9 mouse cellular contexts compared by ENCODE assay signal in the genomic region with DNA sequence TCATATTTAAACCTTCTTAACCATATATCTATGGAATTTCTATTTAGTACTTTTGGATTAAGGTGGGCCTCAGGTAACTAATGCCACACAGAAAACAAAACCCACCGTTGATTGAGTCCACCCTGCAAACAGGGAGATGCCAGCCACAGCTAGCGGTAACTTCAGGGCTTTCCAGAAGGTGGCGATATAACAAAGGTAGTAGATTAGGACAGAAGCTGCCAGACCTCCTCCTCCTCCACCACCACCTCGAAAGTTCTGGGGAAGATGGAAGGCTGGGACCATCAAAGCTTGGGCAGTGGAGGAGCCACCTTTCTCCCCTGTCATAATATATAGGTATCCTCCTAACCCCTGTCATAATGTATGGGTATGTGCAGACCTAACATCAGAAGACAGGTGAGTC. TPM values are rescaled to one million over a fixed set of nuclear protein-coding genes. Genes with fewer than 3 reads are reported as not detected.
A peak's percentile ranks its signal among the peaks of the same experiment; 100 is the strongest.
DNase-seq lines count a peak whose midpoint lies in the region; ATAC-seq and TF ChIP-seq lines count a peak whose summit lies in the region.
"Had no signal": no experiment of that assay in that cellular context is flagged by ENCODE, and none has a peak within 500 bp of the region (broad histone marks: within the 10 kb centered on the region; RNA-seq: fewer than 3 reads in every experiment).

No protein-coding gene starts in this region.

- peaks cover 7% of the 10 kb centered on the region for H3K36me3 ChIP-seq in kidney, embryonic 14.5 days (ENCODE audit: control insufficient read depth, insufficient read depth, low read length)
- H3K36me3 ChIP-seq in ES-E14 (ENCODE audit: control insufficient read depth, insufficient read depth, low read length, poor library complexity, severe bottlenecking) = peaks cover 15% of the 10 kb centered on the region
- H3K36me3 ChIP-seq in thymus, adult 2 months (ENCODE audit: control insufficient read depth, insufficient read depth, low read length) = no peaks in the 10 kb centered on the region

- H3K4me3 ChIP-seq in kidney, embryonic 14.5 days (ENCODE audit: low read length) = no peak overlapping the region
- no peak overlapping the region for H3K4me3 ChIP-seq in ES-E14 (ENCODE audit: insufficient read depth in 1 of 2, low read depth in 1 of 2, low read length in 2 of 2, poor library complexity in 1 of 2, severe bottlenecking in 1 of 2)
- H3K4me3 ChIP-seq in thymus, adult 2 months (ENCODE audit: control insufficient read depth, insufficient read depth, low read length) = no peak overlapping the region
- H3K4me3 ChIP-seq: embryonic facial prominence, embryonic 13.5 days had no signal

- intact Hi-C loops in gastrocnemius, postnatal 14 days (cut with DNase I; ENCODE audit: low total_unique reads) = loop anchor here (2.0 kb wide), 1 partner anchor 65 kb away; no protein-coding TSS in a partner anchor

- no peak overlapping the region for H3K27ac ChIP-seq in kidney, embryonic 14.5 days (ENCODE audit: low read depth, low read length)
- no peak overlapping the region for H3K27ac ChIP-seq in ES-E14 (ENCODE audit: insufficient read depth, low read depth, low read length, poor library complexity, severe bottlenecking)
- no peak overlapping the region for H3K27ac ChIP-seq in thymus, adult 2 months (ENCODE audit: control insufficient read depth, insufficient read depth, low read length)
- H3K27ac ChIP-seq: embryonic facial prominence, embryonic 13.5 days had no signal

- no peaks in the 10 kb centered on the region for H3K9me3 ChIP-seq in kidney, embryonic 14.5 days (ENCODE audit: control insufficient read depth, low read length)
- H3K9me3 ChIP-seq in ES-E14 (ENCODE audit: control insufficient read depth, insufficient read depth, low read depth, low read length) = no peaks in the 10 kb centered on the region
- H3K9me3 ChIP-seq: embryonic facial prominence, embryonic 13.5 days had no signal

- no peak overlapping the region for H3K9ac ChIP-seq in kidney, embryonic 14.5 days (ENCODE audit: low read depth, low read length)
- H3K9ac ChIP-seq in ES-E14 (ENCODE audit: insufficient read depth, low read depth, low read length, poor library complexity, severe bottlenecking) = no peak overlapping the region
- H3K9ac ChIP-seq: embryonic facial prominence, embryonic 13.5 days had no signal

- peaks cover 16% of the 10 kb centered on the region for H3K4me1 ChIP-seq in kidney, embryonic 14.5 days (ENCODE audit: control insufficient read depth, insufficient read depth, low read length)
- H3K4me1 ChIP-seq in ES-E14 (ENCODE audit: control insufficient read depth in 2 of 2, insufficient read depth in 2 of 2, low read length in 2 of 2, poor library complexity in 1 of 2) = peaks cover 2 to 13% of the 10 kb centered on the region in 2 experiments; a peak in 2 of 4 replicates
- peaks cover 15% of the 10 kb centered on the region for H3K4me1 ChIP-seq in thymus, adult 2 months (replicated peaks; ENCODE audit: control insufficient read depth, insufficient read depth, low read length)

- in situ Hi-C loops in ES-E14 (cut with MboI; ENCODE audit: low sequenced_read_pairs in 2 of 2, unreplicated experiment in 2 of 2) = loop anchor here (5.0 to 10.0 kb wide), 2 partner anchors 65 to 67 kb away; a partner anchor contains a TSS

- H3K27me3 ChIP-seq in kidney, embryonic 14.5 days (ENCODE audit: control insufficient read depth, insufficient read depth, low read length) = no peaks in the 10 kb centered on the region
- no peaks in the 10 kb centered on the region for H3K27me3 ChIP-seq in thymus, adult 2 months (ENCODE audit: control insufficient read depth, insufficient read depth, low read length)
- H3K27me3 ChIP-seq: embryonic facial prominence, embryonic 13.5 days had no signal

- no peak for TF ChIP-seq POLR2A in thymus, adult 2 months (IDR thresholded peaks at IDR 0.05; ENCODE audit: control insufficient read depth, extremely low read depth, insufficient read depth, low read length, poor library complexity)

- no peak overlapping the region for H3K4me2 ChIP-seq in kidney, embryonic 14.5 days (replicated peaks; ENCODE audit: low read depth, low read length)
- H3K4me2 ChIP-seq: embryonic facial prominence, embryonic 13.5 days had no signal

- no peak for TF ChIP-seq CTCF in thymus, adult 2 months (IDR thresholded peaks at IDR 0.05; ENCODE audit: borderline replicate concordance, control insufficient read depth, extremely low read depth, insufficient read depth, low read length, poor library complexity)

- peak; percentile 69 for DNase-seq in kidney, adult 11 months
- peak; percentile 76 for DNase-seq in ES-E14 (ENCODE audit: low read depth, low spot score)
- peak; percentile 70 for DNase-seq in cerebellum, adult 8-10 months
- peak; percentile 49 for DNase-seq in gastrocnemius, postnatal 14 days
- peak; percentile 51 to 62 for DNase-seq in layer of hippocampus, postnatal 36 days
- DNase-seq in thymus, adult 2 months = peak; percentile 84

- WGBS in kidney, embryonic 14.5 days = 2% methylated on average over 4 of the region's 4 CpGs
- whole genome bisulfite sequencing in thymus, adult 2 months = 0% methylated on average over 4 of the region's 4 CpGs

- ATAC-seq in kidney, embryonic 14.5 days (ENCODE audit: low FRiP score, low TSS enrichment) = no peak
- ATAC-seq in monocyte, adult 5-6 weeks (replicated peaks; ENCODE audit: insufficient number of reproducible peaks, low FRiP score, low TSS enrichment, poor library complexity, severe bottlenecking) = peak; percentile 59

TF ChIP-seq in ES-E14, 5 proteins besides CTCF, POLR2A, EP300 and RAD21:
- TF ChIP-seq MAFK (IDR thresholded peaks at IDR 0.05; ENCODE audit: insufficient read depth, low read depth, low read length) = no peak
- TF ChIP-seq ZC3H11A (IDR thresholded peaks at IDR 0.05; ENCODE audit: borderline replicate concordance, low read depth, low read length) = peak; percentile 72; the same call in 1 of the 2 replicates

RNA-seq across cellular contexts. Expression of a gene that starts 1.8 kb away (rescaled TPM):
- polyA plus RNA-seq in kidney, embryonic 14.5 days (2014; fragmentation: Nextera tagmentation; extraction: Ambion mirVana) = 211 and 264 TPM in 2 replicates
- total RNA-seq in ES-E14 (2012; rRNA removed) = 452 and 461 TPM in 2 replicates
- 10 to 100 TPM; 23.8 to 32.7 TPM for total RNA-seq in gastrocnemius, postnatal 14 days (2021)
- 10 to 100 TPM; 41.8 to 45.5 TPM for total RNA-seq in layer of hippocampus, postnatal 36 days (2021)
- 25.0 to 37.2 TPM (median 27.0 TPM) in 3 replicates for total RNA-seq in monocyte, adult 5-6 weeks (2017)
- polyA plus RNA-seq in thymus, adult 2 months (2012; rRNA removed) = 69.3 and 70.8 TPM in 2 replicates

RNA-seq across cellular contexts. Expression of a gene that starts 11.0 kb away (rescaled TPM):
- 628 and 680 TPM in 2 replicates for polyA plus RNA-seq in kidney, embryonic 14.5 days (2014; fragmentation: Nextera tagmentation; extraction: Ambion mirVana)
- total RNA-seq in ES-E14 (2012; rRNA removed) = 334 and 505 TPM in 2 replicates
- 100 to 1,000 TPM; 118 to 144 TPM for total RNA-seq in gastrocnemius, postnatal 14 days (2021)
- total RNA-seq in layer of hippocampus, postnatal 36 days (2021) = 100 to 1,000 TPM; 147 to 154 TPM
- total RNA-seq in monocyte, adult 5-6 weeks (2017) = 353 to 398 TPM (median 355 TPM) in 3 replicates
- 533 and 863 TPM in 2 replicates for polyA plus RNA-seq in thymus, adult 2 months (2012; rRNA removed)

RNA-seq across cellular contexts. Expression of a gene that starts 18.0 kb away (rescaled TPM):
- 38.9 and 48.7 TPM in 2 replicates for polyA plus RNA-seq in kidney, embryonic 14.5 days (2014; fragmentation: Nextera tagmentation; extraction: Ambion mirVana)
- total RNA-seq in ES-E14 (2012; rRNA removed) = 41.1 and 96.5 TPM in 2 replicates
- total RNA-seq in gastrocnemius, postnatal 14 days (2021) = 10 to 100 TPM; 11.8 to 13.3 TPM
- 10 to 100 TPM; 60.0 to 62.6 TPM for total RNA-seq in layer of hippocampus, postnatal 36 days (2021)
- total RNA-seq in monocyte, adult 5-6 weeks (2017) = 10.3 to 23.0 TPM (median 13.5 TPM) in 3 replicates
- 123 and 125 TPM in 2 replicates for polyA plus RNA-seq in thymus, adult 2 months (2012; rRNA removed)

RNA-seq across cellular contexts. Expression of a gene that starts 32.9 kb away (rescaled TPM):
- 18.5 and 22.6 TPM in 2 replicates for polyA plus RNA-seq in kidney, embryonic 14.5 days (2014; fragmentation: Nextera tagmentation; extraction: Ambion mirVana)
- 23.7 and 43.8 TPM in 2 replicates for total RNA-seq in ES-E14 (2012; rRNA removed)
- 10 to 100 TPM in 1 of 2 experiments, 1 to 10 TPM in 1; 8.7 to 12.2 TPM for total RNA-seq in gastrocnemius, postnatal 14 days (2021)
- 10 to 100 TPM; 12.4 to 12.6 TPM for total RNA-seq in layer of hippocampus, postnatal 36 days (2021)
- 1.4 to 6.3 TPM (median 3.3 TPM) in 3 replicates for total RNA-seq in monocyte, adult 5-6 weeks (2017)
- polyA plus RNA-seq in thymus, adult 2 months (2012; rRNA removed) = 22.7 and 25.5 TPM in 2 replicates

RNA-seq across cellular contexts. Expression of a gene that starts 33.1 kb away (rescaled TPM):
- polyA plus RNA-seq in kidney, embryonic 14.5 days (2014; fragmentation: Nextera tagmentation; extraction: Ambion mirVana) = 2.4 and 3.8 TPM in 2 replicates
- total RNA-seq in ES-E14 (2012; rRNA removed) = 4.1 and 12.2 TPM in 2 replicates
- under 1 TPM; 0.33 to 0.60 TPM for total RNA-seq in gastrocnemius, postnatal 14 days (2021)
- total RNA-seq in layer of hippocampus, postnatal 36 days (2021) = 1 to 10 TPM; 1.5 to 1.9 TPM
- total RNA-seq in monocyte, adult 5-6 weeks (2017) = 0.43 to 2.0 TPM (median 0.57 TPM) in 3 replicates
- 15.8 and 16.6 TPM in 2 replicates for polyA plus RNA-seq in thymus, adult 2 months (2012; rRNA removed)
